Mouse (Mus musculus): ENCODE results near the gene Nutm2. TPM values are rescaled to one million over a fixed set of nuclear protein-coding genes. Genes with fewer than 3 reads are reported as not detected.
"Not testable (repeated sequence)": the region's sequence is repeated elsewhere in the genome, so short reads cannot be mapped to it uniquely, and the experiment has no call there.

Nutm2 gene
- polyA plus RNA-seq, 1 experiment from 2014 or later, result not detected

GRCm38 (mm10) chr13:50488510-50488909, 21.4 kb downstream of the Nutm2 start:
- H3K27me3 ChIP-seq (replicated peaks); H3K4me2 ChIP-seq; H3K4me1 ChIP-seq; H3K36me3 ChIP-seq (replicated peaks); ATAC-seq (replicated peaks); H3K9ac ChIP-seq; H3K4me3 ChIP-seq; H3K9me3 ChIP-seq; H3K27ac ChIP-seq: not testable (repeated sequence)

GRCm38 (mm10) chr13:50510470-50511343, 43.6 kb downstream of the Nutm2 start:
- not testable (repeated sequence) for H3K36me3 ChIP-seq (replicated peaks); H3K9ac ChIP-seq; H3K27ac ChIP-seq; H3K4me3 ChIP-seq; H3K4me1 ChIP-seq; ATAC-seq (replicated peaks); H3K9me3 ChIP-seq; H3K4me2 ChIP-seq; H3K27me3 ChIP-seq (replicated peaks)
- 87% methylated on average over 9 of the region's 9 CpGs for WGBS

Other genes with a start within 250 kb of the Nutm2 start
- gene Gm906, start 217.0 kb upstream of the Nutm2 start, polyA plus RNA-seq (2015; fragmentation: Nextera tagmentation; extraction: Ambion mirVana), result not detected in 2 replicates
- gene Fbxw17, start 49.4 kb upstream of the Nutm2 start, polyA plus RNA-seq (2015; fragmentation: Nextera tagmentation; extraction: Ambion mirVana), result 36.2 and 42.1 TPM in 2 replicates
- not detected in 2 replicates for gene Gm47429, start 23.4 kb upstream of the Nutm2 start, polyA plus RNA-seq (2015; fragmentation: Nextera tagmentation; extraction: Ambion mirVana)
- not detected in 2 replicates for gene Gm904, start 175.9 kb downstream of the Nutm2 start, polyA plus RNA-seq (2015; fragmentation: Nextera tagmentation; extraction: Ambion mirVana)
- not detected in 2 replicates for gene Gm8765, start 231.0 kb downstream of the Nutm2 start, polyA plus RNA-seq (2015; fragmentation: Nextera tagmentation; extraction: Ambion mirVana)